In genomic region chr1:74239162-74239561, GRCm38 (mm10) we compare ENCODE assay signal across 11 mouse cellular contexts. TPM values are rescaled to one million over a fixed set of nuclear protein-coding genes. Genes with fewer than 3 reads are reported as not detected.
A peak's percentile ranks its signal among the peaks of the same experiment; 100 is the strongest.
DNase-seq lines count a peak whose midpoint lies in the region; ATAC-seq and TF ChIP-seq lines count a peak whose summit lies in the region.
"Had no signal": no experiment of that assay in that cellular context is flagged by ENCODE, and none has a peak within 500 bp of the region (broad histone marks: within the 10 kb centered on the region; RNA-seq: fewer than 3 reads in every experiment).

No protein-coding gene starts in this region.

- TF ChIP-seq CTCF in layer of hippocampus, adult 2 months (conservative IDR thresholded peaks at IDR 0.05): no peak

- ATAC-seq in activated CD4-positive, CD25-positive, alpha-beta regulatory T cell, adult 4 months: peak; percentile 37
- ATAC-seq in inflammation-experienced regulatory T-cells, adult 6 months: peak; percentile 42
- ATAC-seq in monocyte, adult 5-6 weeks (replicated peaks; ENCODE audit: insufficient number of reproducible peaks, low FRiP score, low TSS enrichment, poor library complexity, severe bottlenecking): peak; percentile 25; the same call in 1 of the 2 replicates

- H3K4me3 ChIP-seq in layer of hippocampus, adult 2 months: peak overlapping the region; percentile 85

- H3K27ac ChIP-seq in layer of hippocampus, adult 2 months: peak overlapping the region; percentile 98

- no peak for DNase-seq in layer of hippocampus, adult 2 months (ENCODE audit: low spot score in 2 of 2)
- no peak for DNase-seq in layer of hippocampus, postnatal 36 days
- no peak for DNase-seq in cerebellum, adult 11-12 months
- DNase-seq in gastrocnemius, postnatal 4 days (ENCODE audit: low spot score in 2 of 2): no peak
- DNase-seq in kidney, postnatal 36 days: no peak
- DNase-seq: thymus, postnatal 25 days had no signal

RNA-seq across cellular contexts. Expression of gene Arpc2, which starts 3.3 kb away (rescaled TPM):
- 100 to 1,000 TPM; 393 to 396 TPM for total RNA-seq in layer of hippocampus, adult 2 months (2021)
- total RNA-seq in layer of hippocampus, postnatal 36 days (2021): 100 to 1,000 TPM; 394 to 402 TPM
- 100 to 1,000 TPM; 749 to 764 TPM for polyA plus RNA-seq in activated CD4-positive, CD25-positive, alpha-beta regulatory T cell, adult 4 months (2017; shearing (Covaris generic))
- 100 to 1,000 TPM; 611 to 878 (median 637) TPM for polyA plus RNA-seq in inflammation-experienced regulatory T-cells, adult 6 months (2017; shearing (Covaris generic))
- 755 to 1,060 TPM (median 1,019 TPM) in 3 replicates for total RNA-seq in monocyte, adult 5-6 weeks (2017)
- 100 to 1,000 TPM; 140 to 145 TPM for total RNA-seq in gastrocnemius, postnatal 4 days (2021)

RNA-seq across cellular contexts. Expression of gene Gpbar1, which starts 39.2 kb away (rescaled TPM):
- total RNA-seq in layer of hippocampus, adult 2 months (2021): not detected
- total RNA-seq in layer of hippocampus, postnatal 36 days (2021): not detected
- polyA plus RNA-seq in activated CD4-positive, CD25-positive, alpha-beta regulatory T cell, adult 4 months (2017; shearing (Covaris generic)): under 1 TPM in 1 of 2 experiments, not detected in 1; 0.32 TPM
- polyA plus RNA-seq in inflammation-experienced regulatory T-cells, adult 6 months (2017; shearing (Covaris generic)): under 1 TPM in 1 of 3 experiments, not detected in 2; 0.34 TPM
- total RNA-seq in monocyte, adult 5-6 weeks (2017): not detected in 3 replicates
- not detected for total RNA-seq in gastrocnemius, postnatal 4 days (2021)

RNA-seq across cellular contexts. Expression of gene Cxcr1, which starts 44.7 kb away (rescaled TPM):
- total RNA-seq in layer of hippocampus, adult 2 months (2021): not detected
- not detected for total RNA-seq in layer of hippocampus, postnatal 36 days (2021)
- not detected for polyA plus RNA-seq in activated CD4-positive, CD25-positive, alpha-beta regulatory T cell, adult 4 months (2017; shearing (Covaris generic))
- not detected for polyA plus RNA-seq in inflammation-experienced regulatory T-cells, adult 6 months (2017; shearing (Covaris generic))
- not detected in 3 replicates for total RNA-seq in monocyte, adult 5-6 weeks (2017)
- total RNA-seq in gastrocnemius, postnatal 4 days (2021): not detected
- polyA plus RNA-seq: brain, embryonic 14.5 days; limb, embryonic 11.5 days had no signal

RNA-seq across cellular contexts. Expression of gene Aamp, which starts 45.4 kb away (rescaled TPM):
- total RNA-seq in layer of hippocampus, adult 2 months (2021): 100 to 1,000 TPM; 153 to 155 TPM
- 100 to 1,000 TPM; 148 to 159 TPM for total RNA-seq in layer of hippocampus, postnatal 36 days (2021)
- 100 to 1,000 TPM; 139 to 184 TPM for polyA plus RNA-seq in activated CD4-positive, CD25-positive, alpha-beta regulatory T cell, adult 4 months (2017; shearing (Covaris generic))
- polyA plus RNA-seq in inflammation-experienced regulatory T-cells, adult 6 months (2017; shearing (Covaris generic)): 100 to 1,000 TPM; 150 to 222 (median 210) TPM
- total RNA-seq in monocyte, adult 5-6 weeks (2017): 105 to 159 TPM (median 131 TPM) in 3 replicates
- total RNA-seq in gastrocnemius, postnatal 4 days (2021): 100 to 1,000 TPM; 113 to 117 TPM

RNA-seq across cellular contexts. Expression of gene Pnkd, which starts 45.6 kb away (rescaled TPM):
- 100 to 1,000 TPM; 171 to 185 TPM for total RNA-seq in layer of hippocampus, adult 2 months (2021)
- total RNA-seq in layer of hippocampus, postnatal 36 days (2021): 100 to 1,000 TPM; 168 to 188 TPM
- 10 to 100 TPM; 80.2 to 97.8 TPM for polyA plus RNA-seq in activated CD4-positive, CD25-positive, alpha-beta regulatory T cell, adult 4 months (2017; shearing (Covaris generic))
- 100 to 1,000 TPM in 1 of 3 experiments, 10 to 100 TPM in 2; 90.4 to 101 (median 95.6) TPM for polyA plus RNA-seq in inflammation-experienced regulatory T-cells, adult 6 months (2017; shearing (Covaris generic))
- 14.7 to 18.6 TPM (median 17.1 TPM) in 3 replicates for total RNA-seq in monocyte, adult 5-6 weeks (2017)
- total RNA-seq in gastrocnemius, postnatal 4 days (2021): 10 to 100 TPM; 83.8 to 91.1 TPM
